Mouse (Mus musculus): ENCODE results near the gene Cyp2u1.
A peak's percentile ranks its signal among the peaks of the same experiment; 100 is the strongest.
"Not testable (repeated sequence)": the region's sequence is repeated elsewhere in the genome, so short reads cannot be mapped to it uniquely, and the experiment has no call there.

The Cyp2u1 gene

DNA sequence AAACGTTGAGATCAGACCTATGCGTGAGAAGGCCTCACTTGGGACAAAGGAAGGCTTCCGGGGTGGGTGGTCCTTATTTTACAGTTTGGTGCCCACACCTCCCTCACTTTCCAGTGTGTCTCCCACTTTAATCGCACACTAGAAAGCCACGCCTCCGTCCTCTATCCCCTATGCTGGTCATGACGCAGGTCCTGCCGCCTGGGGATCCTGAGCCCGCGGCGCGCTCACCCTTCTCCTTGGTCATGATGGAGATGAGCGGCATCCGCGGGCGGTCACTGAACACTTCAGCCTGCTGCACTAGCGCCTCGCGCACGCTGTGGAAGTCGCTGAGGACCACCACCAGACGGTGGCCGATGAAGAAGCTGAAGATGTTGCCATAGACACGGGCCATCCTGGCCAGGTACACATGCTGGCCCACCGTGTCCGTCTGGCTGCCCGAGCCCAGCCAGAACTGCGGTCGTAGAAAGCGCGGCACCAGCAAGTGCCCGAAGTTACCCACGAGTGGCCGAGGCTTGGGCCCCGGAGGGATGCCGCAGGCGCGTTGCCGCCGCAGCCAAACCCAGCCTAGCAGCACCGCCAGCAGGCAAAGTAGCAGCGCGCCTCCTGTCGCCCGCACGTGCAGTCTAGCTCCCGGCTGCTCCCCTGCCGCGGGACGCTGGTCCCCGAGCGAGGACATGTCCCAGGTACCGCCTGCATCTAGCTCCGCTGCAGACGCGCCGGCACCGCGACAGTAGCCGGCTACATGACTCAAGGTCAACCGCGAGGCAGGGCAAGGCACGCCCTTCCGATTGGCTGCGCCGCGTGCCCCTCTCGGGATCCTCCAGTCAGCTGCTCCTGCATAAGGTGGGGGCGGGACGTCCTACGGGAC, at the start of gene Cyp2u1:
TSS of gene Cyp2u1 (minus strand) at position 776 of the 868 bp plus-strand sequence.
- DNase-seq (ENCODE audit: low read depth in 2 of 2, low spot score in 2 of 2): peak; percentile 65 to 74

DNA sequence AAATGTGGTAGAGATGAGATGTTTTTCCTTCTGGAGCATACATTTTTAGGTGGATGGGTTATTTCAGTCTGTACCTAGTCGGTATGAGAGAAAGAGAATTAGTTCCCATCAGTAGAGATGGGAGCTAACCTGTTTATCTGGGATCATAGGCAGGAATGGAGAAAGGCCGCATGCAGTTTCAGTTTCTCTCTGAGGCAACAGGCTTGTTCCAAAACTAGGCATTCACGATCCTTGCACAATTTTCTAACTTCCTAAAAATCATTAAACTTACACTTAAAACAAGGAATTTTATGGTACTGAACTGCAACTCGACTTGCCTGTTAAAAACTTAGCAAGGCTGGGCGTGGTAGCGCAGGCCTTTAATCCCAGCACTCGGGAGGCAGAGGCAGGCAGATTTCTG, 47.5 kb upstream of the Cyp2u1 start:
- DNase-seq (ENCODE audit: low read depth in 2 of 2, low spot score in 2 of 2): no peak

DNA sequence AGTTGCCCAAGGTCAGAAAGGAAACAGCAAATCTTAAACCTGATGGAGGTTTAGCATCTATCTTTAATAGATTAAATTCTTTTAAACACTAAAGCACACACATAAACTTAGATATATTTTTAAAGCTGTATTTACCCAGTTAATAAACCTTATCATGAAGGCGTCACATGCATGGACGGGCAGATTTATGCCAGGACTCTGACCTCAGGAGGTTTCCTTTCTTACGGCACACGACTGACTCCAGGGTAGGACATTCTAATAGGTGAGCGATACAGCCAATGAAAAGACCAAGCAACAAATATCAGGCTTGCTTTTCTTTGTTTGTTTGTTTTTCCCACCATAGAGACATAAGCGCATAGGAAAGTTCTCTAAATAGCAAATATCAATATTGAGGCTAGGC, 46.0 kb upstream of the Cyp2u1 start:
- DNase-seq (ENCODE audit: low read depth in 2 of 2, low spot score in 2 of 2): no peak

DNA sequence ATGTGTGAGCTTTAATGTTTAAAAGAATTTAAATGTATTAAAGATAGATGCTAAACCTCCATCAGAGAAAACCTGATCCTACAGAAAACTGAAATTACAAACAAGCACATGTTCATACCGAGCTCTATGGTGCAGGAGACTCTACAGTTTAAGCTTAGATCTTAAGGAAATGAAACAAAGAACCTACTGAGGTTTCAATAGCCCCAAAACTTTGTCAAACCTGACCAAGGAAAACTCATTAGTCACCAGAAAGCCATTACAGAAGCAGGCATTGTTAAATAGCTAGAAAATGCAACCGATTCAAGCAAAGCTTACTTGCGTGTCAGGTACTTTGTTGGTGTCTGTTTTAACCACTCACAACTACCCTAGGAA, 45.5 kb upstream of the Cyp2u1 start:
- no peak for DNase-seq (ENCODE audit: low read depth in 2 of 2, low spot score in 2 of 2)

DNA sequence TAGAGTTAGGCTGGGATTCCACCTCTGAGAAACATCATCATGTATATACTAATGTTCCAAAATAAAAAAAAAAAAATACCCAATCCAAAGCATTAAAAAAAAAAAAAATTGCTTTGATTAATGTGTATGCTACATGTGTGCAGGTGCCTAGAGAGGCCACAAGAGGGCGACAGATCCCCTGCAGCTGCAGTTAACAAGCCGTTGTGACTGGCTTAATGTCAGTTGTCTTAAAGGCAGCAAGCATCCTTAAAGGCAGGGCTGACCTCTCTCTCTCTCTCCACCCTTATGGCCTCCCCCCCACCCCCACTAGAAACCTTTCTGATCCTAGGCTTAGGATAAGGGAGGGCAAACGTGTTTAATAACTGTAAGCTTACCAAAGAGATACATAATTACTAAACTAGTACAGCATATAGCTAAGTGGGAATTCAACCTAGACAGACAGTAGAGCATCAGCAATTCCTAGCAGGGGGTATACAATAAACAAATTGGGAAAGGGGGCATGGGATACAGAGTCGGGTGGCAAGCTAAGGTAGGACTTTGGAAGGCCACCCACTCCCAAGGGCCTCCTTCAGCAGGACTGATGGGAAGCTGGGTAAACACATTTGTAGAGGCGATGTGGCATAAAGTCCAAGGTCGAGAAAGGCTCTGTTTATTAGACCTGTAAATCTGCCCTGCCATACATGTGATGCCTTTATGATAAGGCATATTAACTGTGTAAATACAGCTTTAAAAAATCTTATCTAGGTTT, 45.0 kb upstream of the Cyp2u1 start:
- no peak for DNase-seq (ENCODE audit: low read depth in 2 of 2, low spot score in 2 of 2)

DNA sequence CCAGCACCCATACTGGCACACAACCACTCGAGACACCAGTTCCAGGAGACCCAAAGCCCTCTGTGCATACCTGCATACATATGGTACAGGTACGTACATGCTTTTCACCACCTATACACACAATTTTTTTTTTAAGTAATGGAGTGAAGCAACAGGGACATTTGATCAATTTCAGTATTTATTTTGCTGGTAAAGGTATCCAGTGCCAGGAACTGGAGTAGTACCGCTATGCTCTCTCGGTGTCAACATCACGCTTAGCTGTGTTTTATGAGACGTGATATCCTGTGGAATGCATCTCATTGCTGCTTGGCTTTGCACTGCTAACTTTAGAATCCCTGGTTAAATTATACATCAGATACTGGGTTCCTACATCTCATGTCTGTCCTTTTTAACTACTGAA, 42.9 kb upstream of the Cyp2u1 start:
- DNase-seq (ENCODE audit: low read depth in 2 of 2, low spot score in 2 of 2): no peak

DNA sequence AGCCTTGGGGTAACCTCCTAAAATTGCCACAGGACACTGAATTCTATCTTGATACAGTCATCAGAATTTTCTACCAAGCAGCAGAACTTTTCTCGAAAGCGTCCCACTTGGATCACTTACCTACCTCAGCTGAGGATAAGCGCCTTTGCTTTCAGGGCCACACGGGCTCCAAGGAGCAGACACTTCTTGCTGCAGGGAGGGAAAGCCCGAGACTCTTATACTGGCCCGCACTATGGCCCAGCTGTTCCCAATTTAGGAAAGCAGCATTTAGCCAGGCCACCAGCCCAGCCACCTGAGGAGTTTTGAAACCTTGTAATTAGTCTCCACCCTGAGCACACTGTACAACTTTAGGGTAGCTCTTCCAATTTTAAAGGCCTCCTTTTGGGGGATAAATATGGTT, 40.3 kb upstream of the Cyp2u1 start:
- DNase-seq (ENCODE audit: low read depth in 2 of 2, low spot score in 2 of 2): no peak

DNA sequence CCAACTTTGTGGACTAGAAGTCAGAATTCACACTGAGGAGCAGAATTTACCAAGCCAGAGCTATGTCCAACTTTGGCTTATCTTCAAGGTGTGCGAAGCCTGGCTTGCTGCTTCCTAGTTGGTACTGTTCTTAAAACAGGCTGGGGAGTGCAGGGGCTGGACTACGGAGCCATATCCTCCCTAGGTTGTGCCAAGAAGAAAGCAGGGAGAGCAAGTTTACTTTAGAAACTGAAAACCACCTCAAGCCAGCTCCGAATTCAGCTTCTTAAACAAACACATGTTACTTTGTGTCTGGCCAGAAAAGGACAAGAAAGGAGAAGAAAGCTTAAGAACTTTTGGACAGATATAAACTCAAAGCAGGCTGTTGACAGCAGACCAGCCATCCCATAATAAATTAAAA, 37.9 kb upstream of the Cyp2u1 start:
- no peak for DNase-seq (ENCODE audit: low read depth in 2 of 2, low spot score in 2 of 2)

DNA sequence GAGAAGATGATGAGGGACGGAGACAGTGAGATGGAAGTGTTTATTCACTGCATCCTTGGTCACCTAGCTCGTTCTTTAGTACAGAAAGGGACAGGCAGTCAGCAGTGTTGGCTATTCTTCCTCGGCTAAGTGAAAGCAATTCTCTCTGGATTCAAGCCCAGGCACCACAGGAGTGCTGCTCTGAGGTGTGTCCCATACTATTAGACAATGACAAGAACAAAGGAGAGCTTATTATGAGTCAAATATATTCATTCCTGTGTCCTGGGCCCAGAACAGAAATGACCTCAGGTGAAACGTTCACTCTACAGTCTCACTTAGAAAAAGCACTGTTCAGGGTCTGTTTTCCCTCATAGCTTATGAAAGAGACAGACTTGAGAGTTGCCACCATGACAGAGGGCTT, 36.3 kb upstream of the Cyp2u1 start:
- DNase-seq (ENCODE audit: low read depth in 2 of 2, low spot score in 2 of 2): no peak

DNA sequence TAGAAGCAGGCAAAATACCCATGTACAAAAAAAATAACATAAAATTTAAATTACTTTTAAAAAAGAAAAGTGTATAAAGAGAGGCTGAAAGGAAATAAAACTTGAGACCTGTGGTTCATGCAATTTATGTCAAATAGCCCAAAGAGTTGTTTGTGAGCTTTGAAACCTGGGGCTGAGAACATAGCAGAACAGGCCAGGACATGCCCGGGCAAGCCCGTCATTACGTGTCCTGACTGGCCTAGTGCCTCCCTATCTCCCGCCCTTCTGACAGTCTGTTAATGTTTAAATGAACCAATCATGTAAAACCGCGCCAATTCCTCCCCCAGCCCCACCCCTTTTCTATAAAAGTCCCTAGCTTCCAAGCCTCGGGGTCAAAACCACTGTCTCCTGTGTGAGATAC, 34.7 kb upstream of the Cyp2u1 start:
- not testable (repeated sequence) for DNase-seq (ENCODE audit: low read depth in 2 of 2, low spot score in 2 of 2)

DNA sequence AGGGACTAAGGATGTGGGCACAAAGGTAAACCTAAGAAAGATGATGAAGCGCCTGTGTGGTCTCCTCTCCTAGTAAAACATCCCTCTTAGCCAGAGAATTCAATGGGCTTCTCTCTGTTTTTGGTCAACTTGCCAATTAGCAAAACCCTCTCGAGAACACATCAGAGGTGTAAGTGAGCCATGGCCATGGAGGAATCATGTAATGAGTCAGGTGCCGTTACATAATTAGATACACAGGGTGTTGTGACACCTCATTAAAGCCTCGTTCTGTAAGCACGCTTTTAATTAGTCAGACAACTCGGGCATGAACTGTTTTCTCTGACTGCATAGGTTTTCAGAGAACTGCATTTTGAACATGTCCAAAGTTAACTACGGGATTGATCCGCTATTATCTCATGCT, 33.6 kb upstream of the Cyp2u1 start:
- DNase-seq (ENCODE audit: low read depth in 2 of 2, low spot score in 2 of 2): no peak

DNA sequence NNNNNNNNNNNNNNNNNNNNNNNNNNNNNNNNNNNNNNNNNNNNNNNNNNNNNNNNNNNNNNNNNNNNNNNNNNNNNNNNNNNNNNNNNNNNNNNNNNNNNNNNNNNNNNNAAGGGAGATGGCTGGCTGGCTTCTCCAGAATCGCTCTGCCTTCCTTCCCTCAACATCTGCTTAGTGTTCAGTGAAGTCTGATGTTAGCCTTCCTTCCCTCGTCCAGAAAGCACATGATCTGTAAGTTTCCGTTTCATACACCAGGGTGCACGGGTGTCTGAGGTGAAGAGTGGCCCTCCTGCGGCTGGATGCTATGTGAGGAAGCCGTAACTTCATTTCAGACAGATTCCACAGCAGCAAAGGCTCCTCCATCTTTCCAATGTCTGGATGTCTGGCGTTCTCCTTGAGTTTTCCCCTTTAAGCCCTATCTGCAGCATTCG, 32.1 kb upstream of the Cyp2u1 start:
- no peak for DNase-seq (ENCODE audit: low read depth in 2 of 2, low spot score in 2 of 2)

DNA sequence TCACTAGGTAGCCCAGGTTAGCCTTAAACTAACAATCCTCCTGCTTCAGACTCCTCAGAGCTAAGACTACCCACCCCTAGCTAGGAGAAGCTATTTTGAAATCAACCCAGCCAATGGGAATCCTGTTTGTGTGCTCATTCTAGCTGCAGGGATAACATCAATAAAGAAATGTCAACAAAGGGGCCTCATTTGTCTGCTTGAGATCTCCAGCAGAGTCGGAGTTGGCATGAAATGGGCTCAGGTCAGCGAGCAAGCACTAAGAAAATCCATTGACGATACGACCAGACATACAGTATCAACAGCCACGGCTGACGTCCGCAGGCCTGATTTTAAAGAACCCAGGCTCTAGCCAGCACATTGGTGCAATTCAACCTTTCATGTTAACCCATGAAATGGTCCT, 24.2 kb upstream of the Cyp2u1 start:
- no peak for DNase-seq (ENCODE audit: low read depth in 2 of 2, low spot score in 2 of 2)

DNA sequence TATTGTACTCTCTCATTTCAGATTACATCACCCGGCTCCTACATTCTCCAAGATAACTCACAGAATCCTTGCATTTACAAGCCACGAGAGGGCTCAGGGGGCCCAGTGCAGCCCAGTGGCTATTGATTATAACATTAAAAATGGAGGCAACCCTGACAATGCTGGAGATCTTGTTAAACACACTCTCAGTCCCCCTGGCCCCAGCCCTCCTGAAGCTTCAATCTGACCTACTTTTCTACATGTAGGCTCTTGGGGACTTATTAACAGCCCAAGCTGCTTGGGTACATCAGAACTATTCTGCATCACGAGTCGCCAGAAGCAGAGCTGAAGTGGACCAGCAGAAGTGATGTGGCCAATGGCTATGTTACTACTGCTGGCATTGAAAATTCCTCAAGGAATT, 23.6 kb upstream of the Cyp2u1 start:
- no peak for DNase-seq (ENCODE audit: low read depth in 2 of 2, low spot score in 2 of 2)

DNA sequence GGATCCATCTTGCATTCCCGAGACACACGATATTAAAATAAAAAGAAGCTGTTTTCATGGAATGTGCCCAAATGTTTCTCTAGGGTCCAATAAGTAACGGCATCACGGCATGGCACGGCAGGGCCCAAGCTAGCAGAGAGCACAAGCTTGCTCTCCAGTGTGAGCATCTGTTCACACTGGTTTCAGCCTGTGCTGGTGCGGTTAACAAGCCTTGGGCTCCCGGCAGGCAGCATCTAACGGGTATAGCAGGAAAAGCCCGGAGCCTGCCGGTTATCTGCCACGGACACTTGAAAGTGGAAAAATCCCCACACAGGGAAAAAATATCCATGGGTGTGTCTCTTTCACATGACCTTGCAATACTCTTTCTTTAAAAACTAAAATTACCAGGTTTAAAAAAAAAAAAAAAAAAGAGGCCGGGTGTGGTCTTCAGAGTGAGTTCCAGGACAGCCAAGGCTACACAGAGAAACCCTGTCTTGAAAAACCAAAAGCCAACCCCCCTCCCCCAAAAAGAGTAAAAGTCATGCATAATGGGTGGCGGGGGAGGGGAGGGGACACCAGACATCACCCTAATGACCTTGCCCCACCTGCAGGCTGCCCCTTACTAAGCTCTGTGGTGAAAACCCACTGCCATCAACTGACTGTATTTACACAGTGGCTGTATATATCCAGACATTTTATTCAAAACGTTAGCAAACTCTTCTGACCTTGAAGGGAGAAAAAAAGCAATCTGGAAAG, 19.2 kb upstream of the Cyp2u1 start:
- no peak for DNase-seq (ENCODE audit: low read depth in 2 of 2, low spot score in 2 of 2)

DNA sequence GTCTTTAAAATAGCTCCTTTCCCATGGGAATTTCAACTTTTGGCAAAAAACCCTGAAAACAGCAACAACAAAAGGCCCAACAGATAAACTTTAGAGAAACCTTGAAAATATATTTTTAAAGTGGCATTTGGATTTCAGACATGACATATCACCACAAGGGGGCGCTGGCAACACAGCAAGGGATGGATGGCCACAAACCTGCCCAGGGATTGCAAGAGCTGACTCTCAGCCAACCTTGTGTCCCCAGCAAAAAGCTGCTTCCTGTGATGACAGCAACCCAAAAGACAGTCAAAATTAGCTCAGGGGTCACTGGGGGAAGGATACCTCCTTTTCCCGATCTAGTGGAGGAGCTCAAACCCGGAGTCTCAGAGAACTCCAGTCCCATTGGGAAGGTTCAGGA, 17.2 kb upstream of the Cyp2u1 start:
- peak; percentile 58 to 70 for DNase-seq (ENCODE audit: low read depth in 2 of 2, low spot score in 2 of 2)

DNA sequence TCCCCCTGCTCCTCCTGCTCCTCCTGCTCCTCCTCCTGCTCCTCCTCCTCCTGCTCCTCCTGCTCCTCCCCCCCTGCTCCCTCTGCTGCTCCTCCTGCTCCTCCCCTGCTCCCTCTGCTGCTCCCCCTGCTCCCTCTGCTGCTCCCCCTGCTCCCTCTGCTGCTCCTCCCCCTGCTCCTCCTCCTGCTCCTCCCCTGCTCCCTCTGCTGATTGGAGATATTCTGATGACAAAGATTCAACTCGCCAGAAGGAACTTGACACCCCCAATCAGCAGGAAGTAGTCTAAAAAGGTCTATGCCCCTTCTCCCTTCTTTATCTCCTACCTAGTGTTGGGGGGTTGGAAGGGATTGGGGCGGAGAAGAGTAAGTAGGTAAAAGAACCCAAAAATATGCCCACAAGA, 15.2 kb upstream of the Cyp2u1 start:
- no peak for DNase-seq (ENCODE audit: low read depth in 2 of 2, low spot score in 2 of 2)

DNA sequence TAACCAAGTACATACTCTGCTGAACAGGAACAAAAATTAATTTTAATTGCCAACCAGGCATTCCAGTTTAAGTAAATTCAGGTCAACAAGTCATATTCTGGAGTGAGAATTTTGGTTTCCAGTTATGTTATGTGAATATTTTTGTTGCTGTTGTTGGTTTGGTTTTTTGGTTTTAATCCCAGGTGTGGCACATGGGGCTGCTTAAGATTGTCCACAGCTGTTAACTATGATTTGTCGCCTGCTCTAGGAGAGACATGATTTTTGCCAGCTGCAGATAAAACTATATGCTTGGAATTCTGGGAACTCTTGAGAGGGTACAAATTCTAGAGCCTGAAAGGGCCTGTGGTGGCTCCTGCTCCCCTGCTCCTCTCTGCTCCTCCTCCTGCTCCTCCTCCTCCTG, 14.1 kb upstream of the Cyp2u1 start:
- DNase-seq (ENCODE audit: low read depth in 2 of 2, low spot score in 2 of 2): no peak

DNA sequence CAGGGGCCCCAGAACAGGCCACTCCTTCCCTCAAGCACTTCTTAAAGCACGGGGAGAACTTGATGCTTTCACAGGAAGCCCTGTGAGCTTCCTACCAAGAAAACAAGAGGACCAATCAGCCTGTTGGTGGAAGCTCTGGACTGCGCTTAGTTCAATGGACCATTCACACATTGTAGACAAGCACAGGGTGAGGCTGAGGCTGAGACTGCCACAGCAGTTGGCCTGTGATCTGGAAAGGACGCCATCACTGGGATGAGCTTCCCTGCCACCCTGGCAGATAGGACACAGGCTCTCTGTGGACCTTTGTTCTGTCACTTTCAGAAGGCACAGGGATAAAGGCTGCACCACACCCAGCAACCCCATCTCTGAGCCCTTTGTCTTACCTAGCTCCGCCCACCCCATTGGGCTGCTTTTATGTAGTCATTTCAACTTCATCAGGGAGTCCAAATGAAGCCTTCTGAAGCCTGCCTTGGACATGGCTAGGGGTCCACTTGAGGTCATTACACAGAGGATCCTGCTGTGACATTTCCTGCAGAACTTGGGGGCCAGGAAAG, 13.0 kb upstream of the Cyp2u1 start:
- DNase-seq (ENCODE audit: low read depth in 2 of 2, low spot score in 2 of 2): no peak

DNA sequence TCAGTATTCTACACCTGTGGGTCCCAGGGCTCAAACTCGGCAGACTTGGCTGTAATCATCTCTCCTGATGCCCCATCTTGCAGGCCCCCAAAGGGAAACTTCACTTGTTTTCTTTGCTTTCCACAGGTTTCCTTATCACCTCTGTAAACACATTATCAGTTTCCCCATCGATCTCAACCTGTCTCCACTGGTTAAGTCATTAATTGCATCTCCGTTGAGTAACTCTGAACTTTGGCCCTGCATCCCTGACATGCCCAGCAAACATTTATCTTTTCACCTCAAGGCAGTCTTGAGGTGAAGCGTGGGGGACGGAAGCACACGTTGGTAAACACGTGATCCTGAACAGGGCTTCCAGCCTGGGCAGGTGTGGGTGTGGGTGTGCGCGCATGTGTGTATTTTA, 9.3 kb upstream of the Cyp2u1 start:
- no peak for DNase-seq (ENCODE audit: low read depth in 2 of 2, low spot score in 2 of 2)

DNA sequence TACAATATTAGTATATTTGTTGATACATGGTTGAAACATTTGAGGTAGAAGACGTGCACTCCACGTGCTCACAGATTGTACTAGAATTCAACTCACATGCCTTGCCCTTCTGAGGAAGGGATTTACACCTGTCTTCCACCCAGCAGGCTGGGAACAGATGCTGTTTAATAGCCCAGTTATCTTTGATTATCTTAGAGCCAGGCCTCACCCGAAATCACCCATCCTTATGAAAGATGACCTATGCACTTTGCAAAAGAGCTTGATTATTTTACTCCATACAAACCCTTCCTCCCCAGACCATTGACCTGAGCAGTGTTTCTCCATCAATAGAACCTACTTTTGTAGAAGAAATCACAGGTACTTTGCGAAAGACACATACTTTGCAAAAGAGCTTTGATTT, 7.5 kb upstream of the Cyp2u1 start:
- DNase-seq (ENCODE audit: low read depth in 2 of 2, low spot score in 2 of 2): no peak

DNA sequence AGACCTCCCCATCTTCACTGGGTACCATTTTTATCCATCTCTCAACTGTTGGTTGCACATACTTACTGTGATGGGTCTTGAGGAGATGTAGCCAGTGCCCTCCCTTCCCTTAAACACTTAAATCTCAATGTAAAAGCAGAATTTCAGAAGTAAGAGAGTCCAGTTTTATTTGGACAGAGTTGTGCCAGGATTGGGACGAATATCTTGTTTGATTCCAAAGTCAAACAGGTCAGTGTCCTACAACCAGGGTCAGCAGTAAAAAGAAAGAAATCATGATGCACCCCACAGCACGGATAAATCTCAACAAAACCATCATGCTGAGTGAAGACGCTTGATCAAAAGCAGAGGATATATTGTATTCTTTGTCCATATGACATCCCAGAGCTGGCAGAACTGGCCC, 4.8 kb upstream of the Cyp2u1 start:
- DNase-seq (ENCODE audit: low read depth in 2 of 2, low spot score in 2 of 2): no peak
